Mouse (Mus musculus) bone marrow macrophage, adult 2 months (primary cell): ENCODE data around the gene Sorcs2.

Source experiments
- CTCF ChIP-seq: IDR thresholded peaks from 2 replicates; pipeline ENCODE4 v1.5.1; 2012; ENCODE audit warnings: low read depth, mild to moderate bottlenecking, low read length, moderate library complexity
- POLR2A ChIP-seq: IDR thresholded peaks from 2 replicates; pipeline ENCODE4 v1.6.1; 2012; ENCODE audit warnings: mild to moderate bottlenecking, low read depth, low read length, borderline replicate concordance

DNA sequence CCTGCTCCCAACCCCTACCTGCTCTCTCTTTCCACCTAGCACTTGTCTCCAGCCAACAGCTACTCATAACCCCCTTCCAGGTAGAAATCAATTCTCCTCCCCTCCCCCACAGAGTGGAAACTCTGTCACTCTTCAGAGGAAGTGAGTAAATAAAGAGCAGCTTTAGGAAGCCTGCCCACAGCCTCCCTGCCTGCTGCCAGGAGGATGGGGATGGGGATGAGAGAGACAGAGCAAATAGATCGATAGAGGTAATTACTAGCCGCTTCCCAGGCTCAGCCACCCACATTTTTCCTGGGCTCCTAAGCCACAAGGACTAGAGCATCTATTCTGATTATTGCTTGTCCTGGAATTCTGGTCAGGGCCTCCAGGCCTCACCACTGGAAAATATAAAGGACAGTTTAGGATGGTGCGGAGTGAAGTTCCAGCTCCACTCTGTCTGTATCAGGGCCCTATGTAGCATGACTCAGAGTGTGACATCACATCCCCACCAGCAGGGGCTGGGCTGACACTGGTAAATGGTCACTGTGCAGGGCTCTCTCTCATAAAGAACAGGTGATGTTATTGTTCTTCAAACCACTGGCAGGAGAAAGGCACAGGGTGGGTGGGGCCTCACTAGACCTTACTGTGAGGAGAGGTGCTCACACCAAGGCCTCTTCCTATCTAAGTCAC lies 261.9 kb downstream of the Sorcs2 start:
- no peak for TF ChIP-seq POLR2A
- no peak for TF ChIP-seq CTCF
